Comparison of ENCODE assay signal across 13 mouse cellular contexts in genomic region chr4:136653019-136653418, GRCm38 (mm10). TPM values are rescaled to one million over a fixed set of nuclear protein-coding genes. Genes with fewer than 3 reads are reported as not detected.
DNase-seq lines count a peak whose midpoint lies in the region; ATAC-seq and TF ChIP-seq lines count a peak whose summit lies in the region.
"Had no signal": no experiment of that assay in that cellular context is flagged by ENCODE, and none has a peak within 500 bp of the region (broad histone marks: within the 10 kb centered on the region; RNA-seq: fewer than 3 reads in every experiment).

No protein-coding gene starts in this region.

- no peak for DNase-seq in layer of hippocampus, adult 2 months (ENCODE audit: low spot score in 2 of 2)
- no peak for DNase-seq in layer of hippocampus, adult 18-20 months (ENCODE audit: low spot score in 2 of 2)
- no peak for DNase-seq in midbrain, postnatal 0 days (ENCODE audit: low spot score)
- DNase-seq in lung, postnatal 25 days (ENCODE audit: low spot score): no peak
- no peak for DNase-seq in urinary bladder, postnatal 4 days (ENCODE audit: low spot score in 2 of 2)
- DNase-seq: gastrocnemius, postnatal 10 days; lung, embryonic 14.5 days had no signal

- no peak overlapping the region for H3K4me3 ChIP-seq in layer of hippocampus, adult 2 months
- no peak overlapping the region for H3K4me3 ChIP-seq in embryonic facial prominence, embryonic 13.5 days
- H3K4me3 ChIP-seq in hindbrain, embryonic 15.5 days: no peak overlapping the region
- H3K4me3 ChIP-seq in midbrain, postnatal 0 days (ENCODE audit: low read depth, low read length): no peak overlapping the region
- H3K4me3 ChIP-seq: neural tube, embryonic 12.5 days had no signal

- peaks cover 47% of the 10 kb centered on the region for H3K36me3 ChIP-seq in embryonic facial prominence, embryonic 13.5 days
- peaks cover 26% of the 10 kb centered on the region for H3K36me3 ChIP-seq in hindbrain, embryonic 15.5 days
- peaks cover 34% of the 10 kb centered on the region for H3K36me3 ChIP-seq in midbrain, postnatal 0 days (ENCODE audit: insufficient read depth, low read length)

- no peak overlapping the region for H3K4me2 ChIP-seq in embryonic facial prominence, embryonic 13.5 days
- H3K4me2 ChIP-seq in hindbrain, embryonic 15.5 days: no peak overlapping the region
- no peak overlapping the region for H3K4me2 ChIP-seq in midbrain, postnatal 0 days (ENCODE audit: low read depth, low read length, poor library complexity, severe bottlenecking)
- H3K4me2 ChIP-seq: lung, embryonic 14.5 days; neural tube, embryonic 12.5 days had no signal

- no peak for TF ChIP-seq CTCF in layer of hippocampus, adult 2 months (conservative IDR thresholded peaks at IDR 0.05)
- TF ChIP-seq CTCF in midbrain, postnatal 0 days (IDR thresholded peaks at IDR 0.05): no peak

- H3K9ac ChIP-seq in embryonic facial prominence, embryonic 13.5 days: no peak overlapping the region
- H3K9ac ChIP-seq in hindbrain, embryonic 15.5 days: no peak overlapping the region
- no peak overlapping the region for H3K9ac ChIP-seq in midbrain, postnatal 0 days (replicated peaks; ENCODE audit: low read length, poor library complexity, severe bottlenecking)
- H3K9ac ChIP-seq: lung, embryonic 14.5 days; neural tube, embryonic 12.5 days had no signal

- peak overlapping the region; percentile 65; the same call in 1 of the 2 replicates for H3K27ac ChIP-seq in layer of hippocampus, adult 2 months
- peak overlapping the region; percentile 33; the same call in 1 of the 2 replicates for H3K27ac ChIP-seq in embryonic facial prominence, embryonic 13.5 days
- peak overlapping the region; percentile 71 for H3K27ac ChIP-seq in hindbrain, embryonic 15.5 days (replicated peaks)
- H3K27ac ChIP-seq in midbrain, postnatal 0 days (ENCODE audit: low read depth, low read length): peak overlapping the region; percentile 59
- H3K27ac ChIP-seq: neural tube, embryonic 12.5 days had no signal

- peaks cover 33% of the 10 kb centered on the region for H3K4me1 ChIP-seq in embryonic facial prominence, embryonic 13.5 days
- H3K4me1 ChIP-seq in hindbrain, embryonic 15.5 days (replicated peaks): peaks cover 23% of the 10 kb centered on the region
- no peaks in the 10 kb centered on the region for H3K4me1 ChIP-seq in midbrain, postnatal 0 days (ENCODE audit: insufficient read depth, low read length)

- H3K27me3 ChIP-seq in embryonic facial prominence, embryonic 13.5 days: no peaks in the 10 kb centered on the region
- no peaks in the 10 kb centered on the region for H3K27me3 ChIP-seq in hindbrain, embryonic 15.5 days
- no peaks in the 10 kb centered on the region for H3K27me3 ChIP-seq in midbrain, postnatal 0 days (ENCODE audit: insufficient read depth, low read length)
- H3K27me3 ChIP-seq: neural tube, embryonic 12.5 days had no signal

- no peaks in the 10 kb centered on the region for H3K9me3 ChIP-seq in embryonic facial prominence, embryonic 13.5 days
- no peaks in the 10 kb centered on the region for H3K9me3 ChIP-seq in hindbrain, embryonic 15.5 days
- no peaks in the 10 kb centered on the region for H3K9me3 ChIP-seq in midbrain, postnatal 0 days (ENCODE audit: low read length)
- H3K9me3 ChIP-seq: neural tube, embryonic 12.5 days had no signal

- WGBS in embryonic facial prominence, embryonic 13.5 days: 63% methylated on average over 6 of the region's 6 CpGs
- 59% methylated on average over 6 of the region's 6 CpGs for WGBS in hindbrain, embryonic 15.5 days
- WGBS in midbrain, postnatal 0 days: 52% methylated on average over 6 of the region's 6 CpGs

- ATAC-seq in embryonic facial prominence, embryonic 13.5 days (ENCODE audit: insufficient number of reproducible peaks, insufficient read depth, low FRiP score, low TSS enrichment, low read depth): no peak
- no peak for ATAC-seq in hindbrain, embryonic 15.5 days (ENCODE audit: low FRiP score, low read depth)
- no peak for ATAC-seq in midbrain, postnatal 0 days (ENCODE audit: low FRiP score)

RNA-seq across cellular contexts. Expression of gene Lactbl1, which starts 30.6 kb away (rescaled TPM):
- total RNA-seq in layer of hippocampus, adult 2 months (2021): under 1 TPM; 0.15 to 0.20 TPM
- not detected for total RNA-seq in layer of hippocampus, adult 18-20 months (2021)
- not detected in 2 replicates for polyA plus RNA-seq in embryonic facial prominence, embryonic 13.5 days (2015; fragmentation: Nextera tagmentation; extraction: Ambion mirVana)
- polyA plus RNA-seq in hindbrain, embryonic 15.5 days (2015; fragmentation: Nextera tagmentation; extraction: Ambion mirVana): 0.06 and 0.17 TPM in 2 replicates
- total RNA-seq in midbrain, postnatal 0 days (2014; rRNA removed): 0.93 TPM in 1 of 2 replicates, not detected in the other
- polyA plus RNA-seq in midbrain, postnatal 0 days (2015; fragmentation: Nextera tagmentation; extraction: Ambion mirVana): 0.09 TPM in 1 of 2 replicates, not detected in the other
- total RNA-seq: gastrocnemius, postnatal 10 days; left cerebral cortex, adult 18-20 months had no signal
- polyA plus RNA-seq: embryonic facial prominence, embryonic 14.5 days; kidney, embryonic 14.5 days; lung, embryonic 14.5 days; neural tube, embryonic 12.5 days had no signal

RNA-seq across cellular contexts. Expression of gene Tex46, which starts 42.8 kb away (rescaled TPM):
- not detected for total RNA-seq in layer of hippocampus, adult 2 months (2021)
- not detected for total RNA-seq in layer of hippocampus, adult 18-20 months (2021)
- not detected in 2 replicates for polyA plus RNA-seq in embryonic facial prominence, embryonic 13.5 days (2015; fragmentation: Nextera tagmentation; extraction: Ambion mirVana)
- not detected in 2 replicates for polyA plus RNA-seq in hindbrain, embryonic 15.5 days (2015; fragmentation: Nextera tagmentation; extraction: Ambion mirVana)
- not detected in 2 replicates for total RNA-seq in midbrain, postnatal 0 days (2014; rRNA removed)
- not detected in 2 replicates for polyA plus RNA-seq in midbrain, postnatal 0 days (2015; fragmentation: Nextera tagmentation; extraction: Ambion mirVana)
- total RNA-seq: gastrocnemius, postnatal 10 days; left cerebral cortex, adult 18-20 months had no signal
- polyA plus RNA-seq: embryonic facial prominence, embryonic 14.5 days; kidney, embryonic 14.5 days; lung, embryonic 14.5 days; neural tube, embryonic 12.5 days had no signal

RNA-seq across cellular contexts. Expression of gene Kdm1a, which starts 50.5 kb away (rescaled TPM):
- total RNA-seq in layer of hippocampus, adult 2 months (2021): 10 to 100 TPM; 89.0 to 91.6 TPM
- total RNA-seq in layer of hippocampus, adult 18-20 months (2021): 10 to 100 TPM; 80.1 to 83.4 TPM
- 48.4 and 49.2 TPM in 2 replicates for polyA plus RNA-seq in embryonic facial prominence, embryonic 13.5 days (2015; fragmentation: Nextera tagmentation; extraction: Ambion mirVana)
- polyA plus RNA-seq in hindbrain, embryonic 15.5 days (2015; fragmentation: Nextera tagmentation; extraction: Ambion mirVana): 59.5 and 64.7 TPM in 2 replicates
- 147 and 183 TPM in 2 replicates for total RNA-seq in midbrain, postnatal 0 days (2014; rRNA removed)
- polyA plus RNA-seq in midbrain, postnatal 0 days (2015; fragmentation: Nextera tagmentation; extraction: Ambion mirVana): 40.7 and 47.7 TPM in 2 replicates
